Mouse (Mus musculus) midbrain, postnatal 0 days (tissue): ENCODE measurements around the gene Kank4. TPM values are rescaled to one million over a fixed set of nuclear protein-coding genes. Genes with fewer than 3 reads are reported as not detected.
A peak's percentile ranks its signal among the peaks of the same experiment; 100 is the strongest.

Experiments
- ATAC-seq: fragments of 200-750 bp; cut with Nextera tagmentation; 2 replicates; pipeline ENCODE4 v1.8.0; 2017; ENCODE audit warnings: moderate number of reproducible peaks, mild to moderate bottlenecking, moderate TSS enrichment, moderate library complexity; ENCODE audit not compliant: low FRiP score
- DNase-seq: peaks from one replicate; pipeline ENCODE4 v3.0.0-alpha.2; 2015; ENCODE audit warnings: low spot score
- H3K27ac ChIP-seq: fragments of 300-500 bp; sonication (generic); 2 replicates; pipeline ENCODE4 v1.5.1; 2014; ENCODE audit warnings: low read depth, mild to moderate bottlenecking, low read length, mixed read lengths
- H3K27me3 ChIP-seq: fragments of 300-500 bp; sonication (generic); 2 replicates; pipeline ENCODE4 v1.6.1; 2014; ENCODE audit warnings: low read length, control low read depth, mixed read lengths; ENCODE audit not compliant: insufficient read depth
- H3K36me3 ChIP-seq: fragments of 300-500 bp; sonication (generic); 2 replicates; pipeline ENCODE4 v1.6.1; 2014; ENCODE audit warnings: low read length, control low read depth, mixed read lengths; ENCODE audit not compliant: insufficient read depth
- H3K4me1 ChIP-seq: fragments of 300-500 bp; sonication (generic); 2 replicates; pipeline ENCODE4 v1.6.1; 2014; ENCODE audit warnings: mild to moderate bottlenecking, control low read depth, antibody characterized with exemption, low read length, mixed read lengths; ENCODE audit not compliant: insufficient read depth
- H3K4me2 ChIP-seq: fragments of 300-500 bp; sonication (generic); 2 replicates; pipeline ENCODE4 v1.6.1; 2014; ENCODE audit warnings: low read depth, mild to moderate bottlenecking, low read length, mixed read lengths; ENCODE audit not compliant: poor library complexity, severe bottlenecking
- H3K4me3 ChIP-seq: fragments of 300-500 bp; sonication (generic); 2 replicates; pipeline ENCODE4 v1.5.1; 2014; ENCODE audit warnings: low read depth, mild to moderate bottlenecking, low read length, moderate library complexity
- H3K9ac ChIP-seq: fragments of 300-500 bp; sonication (generic); replicated peaks from 2 replicates; pipeline ENCODE4 v1.6.1; 2014; ENCODE audit warnings: mild to moderate bottlenecking, low read length, moderate library complexity, mixed read lengths; ENCODE audit not compliant: poor library complexity, severe bottlenecking
- H3K9me3 ChIP-seq: fragments of 300-500 bp; sonication (generic); 2 replicates; pipeline ENCODE4 v1.6.1; 2016; ENCODE audit warnings: low read length, control low read depth
- CTCF ChIP-seq: IDR thresholded peaks from 2 replicates; pipeline ENCODE4 v1.5.1; 2016; ENCODE audit warnings: antibody characterized with exemption, mild to moderate bottlenecking
- WGBS: fragments of 180-500 bp; shearing (Covaris S2); extraction: QIAGEN DNeasy Blood & Tissue Kit; methylation state at CpG from one replicate; pipeline ENCODE4 v1.1.7; 2014; 5-methylcytosine and 5-hydroxymethylcytosine counted together
- polyA plus RNA-seq: library from polyadenylated mRNA; unstranded; fragments of >200 nt; fragmentation: Nextera tagmentation; extraction: Ambion mirVana; gene quantifications from 2 replicates; pipeline ENCODE4 v1.2.1, GENCODE M21; 2015
- total RNA-seq: library from RNA; depleted of rRNA; stranded (reverse); fragments of >200 nt; gene quantifications from 2 replicates; pipeline ENCODE4 v1.2.3, GENCODE M21; 2014

Kank4 gene
- total and polyA plus RNA-seq, 2 experiments from 2014 or later, result 0.32 to 4.4 TPM

- ATAC-seq (no peak), DNase-seq (no peak)
- no peaks in the 10 kb centered on the region for H3K36me3 ChIP-seq
These were observed 39.9 kb downstream of the Kank4 start for GRCm38 (mm10) chr4:98777464-98777863.

GRCm38 (mm10) chr4:98776721-98777427 lies 40.5 kb downstream of the Kank4 start:
- Histone ChIP-seq H3K27ac (no peak overlapping the region), H3K36me3 (no peaks in the 10 kb centered on the region), H3K9me3 (no peaks in the 10 kb centered on the region), H3K9ac (no peak overlapping the region), H3K4me2 (no peak overlapping the region), H3K27me3 (no peaks in the 10 kb centered on the region), H3K4me1 (0 out of 2 replicates have a peak, but pooled peaks cover 5% of the 10 kb centered on the region), H3K4me3 (no peak overlapping the region)
- 90% methylated on average over 10 of the region's 10 CpGs for WGBS
- no peak for TF ChIP-seq CTCF
- ATAC-seq, result no peak
- no peak for DNase-seq

More at GRCm38 (mm10) chr4:98777464-98777863, 39.9 kb downstream of the Kank4 start:
- H3K27me3 ChIP-seq, result no peaks in the 10 kb centered on the region
- 0 out of 2 replicates have a peak, but pooled peaks cover 5% of the 10 kb centered on the region for H3K4me1 ChIP-seq
- H3K4me2 ChIP-seq, result no peak overlapping the region
- no peak overlapping the region for H3K9ac ChIP-seq
- H3K4me3 ChIP-seq, result no peak overlapping the region
- no peaks in the 10 kb centered on the region for H3K9me3 ChIP-seq
- TF ChIP-seq CTCF, result no peak
- WGBS, result 84% methylated on average over 6 of the region's 6 CpGs
- no peak overlapping the region for H3K27ac ChIP-seq

GRCm38 (mm10) chr4:98773785-98774184 lies 43.6 kb downstream of the Kank4 start:
- H3K9me3 ChIP-seq, result no peaks in the 10 kb centered on the region
- 91% methylated on average over 5 of the region's 5 CpGs for WGBS
- ATAC-seq (no peak), DNase-seq (no peak)
- no peaks in the 10 kb centered on the region for H3K36me3 ChIP-seq
- H3K27ac ChIP-seq, result no peak overlapping the region
- H3K4me2 ChIP-seq, result no peak overlapping the region
- H3K27me3 ChIP-seq, result no peaks in the 10 kb centered on the region
- H3K4me1 ChIP-seq, result 0 out of 2 replicates have a peak, but pooled peaks cover 5% of the 10 kb centered on the region
- no peak overlapping the region for H3K4me3 ChIP-seq
- TF ChIP-seq CTCF, result no peak
- no peak overlapping the region for H3K9ac ChIP-seq

- Histone ChIP-seq H3K36me3 (no peaks in the 10 kb centered on the region), H3K27ac (no peak overlapping the region), H3K9ac (no peak overlapping the region), H3K9me3 (no peaks in the 10 kb centered on the region), H3K4me1 (no peaks in the 10 kb centered on the region), H3K27me3 (no peaks in the 10 kb centered on the region), H3K4me3 (no peak overlapping the region), H3K4me2 (no peak overlapping the region)
- ATAC-seq (no peak), DNase-seq (no peak)
- WGBS, result 87% methylated on average over 14 of the region's 14 CpGs
- no peak for TF ChIP-seq CTCF
These were observed 49.9 kb downstream of the Kank4 start for GRCm38 (mm10) chr4:98767134-98768133.

- no peak overlapping the region for H3K9ac ChIP-seq
- TF ChIP-seq CTCF, result no peak
- H3K4me2 ChIP-seq, result no peak overlapping the region
- no peaks in the 10 kb centered on the region for H3K27me3 ChIP-seq
- WGBS, result 75% methylated on average over 3 of the region's 3 CpGs
- no peaks in the 10 kb centered on the region for H3K36me3 ChIP-seq
- no peak overlapping the region for H3K4me3 ChIP-seq
- peaks cover 6% of the 10 kb centered on the region; the same call in 1 of the 2 replicates for H3K4me1 ChIP-seq
- no peaks in the 10 kb centered on the region for H3K9me3 ChIP-seq
- no peak for ATAC-seq
- H3K27ac ChIP-seq, result no peak overlapping the region
- DNase-seq, result peak; percentile 32
These were observed 58.3 kb downstream of the Kank4 start for GRCm38 (mm10) chr4:98758872-98759518.
